Mouse (Mus musculus) layer of hippocampus, adult 18-20 months (tissue): ENCODE data around the gene Naa35. TPM values are rescaled to one million over a fixed set of nuclear protein-coding genes. Genes with fewer than 3 reads are reported as not detected.

Experiments used
- DNase-seq, 2 experiments: peaks; one replicate each; pipeline ENCODE4 v3.0.0; 2022; ENCODE audit warnings: low spot score in 2 of 2
- total RNA-seq, 2 experiments: library from RNA; stranded (reverse); gene quantifications; 2 replicates each; pipeline ENCODE4 v1.2.3; 2021

The Naa35 gene
- total RNA-seq, 2 experiments from 2014 or later, result 85.7 to 90.3 TPM

DNA sequence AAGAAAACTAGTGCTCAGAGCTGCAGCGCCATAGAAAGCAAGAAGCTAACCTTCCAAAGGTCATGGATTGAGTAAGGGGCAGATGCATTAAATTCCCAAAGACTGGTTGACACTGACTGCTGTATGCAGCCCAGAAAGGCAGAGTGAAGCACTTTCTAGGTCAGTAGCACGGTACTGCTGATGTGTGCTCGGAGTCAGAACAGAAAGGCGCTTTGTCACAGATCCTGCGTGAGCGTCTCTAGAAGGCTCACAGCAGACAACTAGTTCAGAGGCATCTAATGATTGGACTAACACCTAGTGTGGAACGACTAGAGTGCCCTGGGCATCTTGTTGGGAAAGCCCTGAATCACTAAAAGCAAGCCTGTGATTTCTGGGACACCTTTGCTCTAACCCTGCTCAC is 52.7 kb downstream of the Naa35 start:
- no peak for DNase-seq

GRCm38 (mm10) chr13:59639368-59640177 is 54.5 kb downstream of the Naa35 start:
- no peak for DNase-seq

DNA sequence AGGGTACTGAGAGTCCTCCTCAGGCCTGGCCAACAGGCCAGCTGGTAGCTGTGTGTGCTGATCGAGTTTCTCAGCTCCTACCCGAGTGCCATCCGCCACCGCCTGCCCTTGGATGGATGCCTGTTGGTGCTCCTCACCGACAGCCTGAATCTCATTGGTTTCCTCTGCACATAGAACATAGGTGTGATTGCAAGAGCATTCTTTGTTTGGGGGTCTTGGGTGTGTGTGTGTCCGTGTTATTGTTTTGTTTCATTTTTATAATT is 55.0 kb downstream of the Naa35 start:
- DNase-seq, result no peak

DNA sequence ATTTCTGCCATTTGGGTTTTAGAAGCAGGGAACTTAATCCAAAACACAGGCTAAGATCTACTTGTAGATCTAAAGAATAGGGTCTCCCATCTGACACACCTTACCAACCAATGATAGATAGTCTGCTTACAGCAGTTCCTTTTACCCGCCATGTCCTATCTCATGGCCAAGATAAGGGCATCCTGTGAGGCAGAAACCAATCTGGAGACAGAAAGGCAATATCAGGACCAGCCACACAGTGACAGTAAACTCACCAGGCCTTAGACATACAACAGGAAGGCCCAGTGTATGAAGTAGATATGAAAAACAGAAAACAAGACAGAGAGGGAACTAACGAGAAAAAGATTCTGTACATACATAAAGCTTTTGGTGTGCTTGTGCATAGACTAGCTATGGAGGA is 57.8 kb downstream of the Naa35 start:
- no peak for DNase-seq

DNA sequence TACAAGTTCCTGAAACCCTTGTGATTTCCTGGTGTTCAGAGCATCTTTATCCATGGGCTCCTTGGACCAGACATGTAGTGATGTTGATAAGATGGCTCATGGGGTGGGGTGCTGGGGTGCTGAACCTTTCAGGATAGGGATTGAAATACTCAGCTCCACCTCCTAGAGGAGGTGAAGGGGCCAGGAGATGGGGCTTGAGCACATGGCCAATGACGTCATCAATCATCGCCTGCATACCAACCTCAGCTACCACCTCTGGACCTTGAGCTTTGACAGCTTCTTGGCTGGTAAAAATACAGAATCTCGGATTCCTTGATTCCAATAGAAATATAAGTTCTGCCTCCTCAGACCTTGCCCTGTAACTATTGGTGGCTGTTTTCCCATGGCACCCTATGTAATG is 60.4 kb downstream of the Naa35 start:
- no peak for DNase-seq

GRCm38 (mm10) chr13:59646674-59647244 is 61.7 kb downstream of the Naa35 start:
- no peak for DNase-seq

DNA sequence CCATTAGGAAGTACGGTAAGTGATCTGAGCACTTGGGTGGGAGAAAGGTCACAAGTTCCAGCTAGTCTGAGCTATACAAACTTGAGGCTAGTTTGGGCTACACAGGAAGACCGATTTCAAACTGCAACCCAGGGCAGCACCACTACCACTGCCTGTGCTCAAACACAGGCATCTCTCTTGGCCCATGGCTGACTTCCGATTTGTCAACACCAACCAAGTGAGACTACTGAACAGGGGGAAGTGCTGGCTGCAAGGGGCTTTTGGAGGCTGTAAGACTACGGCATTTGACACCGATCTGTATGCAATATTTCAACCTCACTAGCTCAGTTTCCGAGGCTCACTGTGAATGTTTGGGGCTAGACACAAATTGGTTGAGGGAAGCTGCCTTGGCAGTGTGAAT is 62.4 kb downstream of the Naa35 start:
- no peak for DNase-seq

DNA sequence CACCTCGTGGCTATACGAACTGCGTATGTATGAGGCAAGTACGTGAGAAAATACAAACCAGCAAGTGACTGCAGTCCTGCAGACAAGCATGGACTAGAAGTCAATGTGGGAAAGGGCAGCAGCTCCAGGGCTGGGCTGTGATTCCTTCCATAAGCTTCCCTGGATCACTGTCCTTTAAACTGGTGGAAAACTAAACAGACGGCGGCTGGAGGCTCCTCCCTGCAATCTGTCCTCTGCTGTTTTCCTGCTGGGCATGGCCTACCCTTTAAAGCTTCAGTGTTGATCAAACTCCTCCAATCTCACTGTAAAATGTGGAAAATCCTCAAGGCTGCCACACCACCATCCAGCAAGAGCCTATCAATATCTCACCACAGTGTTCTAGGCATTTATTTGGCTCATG is 63.5 kb downstream of the Naa35 start:
- DNase-seq, result no peak

GRCm38 (mm10) chr13:59649781-59650180 is 64.7 kb downstream of the Naa35 start:
- DNase-seq, result no peak

DNA sequence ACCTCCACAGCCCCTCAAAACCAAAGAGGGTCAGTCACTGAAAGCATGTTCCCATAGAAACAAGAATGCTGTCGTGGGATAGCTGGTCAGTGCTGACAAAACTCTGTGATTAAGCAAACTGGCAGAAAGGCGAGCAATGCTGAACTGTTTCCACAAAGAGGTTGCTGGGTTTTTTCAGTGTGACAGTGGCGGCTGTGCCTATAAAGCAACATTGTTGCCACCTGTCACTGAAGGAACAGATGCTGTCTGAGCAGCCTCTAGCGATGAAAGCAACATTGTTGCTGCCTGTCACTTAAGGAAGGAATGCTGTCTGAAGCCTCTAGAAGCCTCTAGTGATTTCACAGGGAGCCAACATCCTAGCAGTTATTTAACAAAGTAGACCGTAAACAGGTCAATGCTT is 67.6 kb downstream of the Naa35 start:
- no peak for DNase-seq

DNA sequence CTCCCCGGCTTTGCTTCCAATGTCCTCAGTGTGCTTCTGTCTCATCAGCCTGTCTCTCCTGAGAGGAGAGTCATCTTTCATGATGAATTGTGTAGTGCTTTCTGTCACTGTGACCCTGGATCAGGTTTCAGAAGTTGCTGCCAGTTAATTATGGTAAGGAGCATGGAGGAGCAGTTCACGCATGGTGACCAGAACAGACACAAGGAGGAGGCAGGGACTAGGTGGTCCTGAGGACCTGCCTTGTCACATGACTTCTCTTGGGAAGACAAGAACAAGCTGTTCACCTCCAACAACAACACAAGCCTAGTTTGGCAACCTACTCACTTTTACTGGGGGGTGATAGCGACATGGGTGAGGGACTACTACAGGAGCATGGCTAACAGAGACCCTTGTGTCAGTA is 68.1 kb downstream of the Naa35 start:
- no peak for DNase-seq

DNA sequence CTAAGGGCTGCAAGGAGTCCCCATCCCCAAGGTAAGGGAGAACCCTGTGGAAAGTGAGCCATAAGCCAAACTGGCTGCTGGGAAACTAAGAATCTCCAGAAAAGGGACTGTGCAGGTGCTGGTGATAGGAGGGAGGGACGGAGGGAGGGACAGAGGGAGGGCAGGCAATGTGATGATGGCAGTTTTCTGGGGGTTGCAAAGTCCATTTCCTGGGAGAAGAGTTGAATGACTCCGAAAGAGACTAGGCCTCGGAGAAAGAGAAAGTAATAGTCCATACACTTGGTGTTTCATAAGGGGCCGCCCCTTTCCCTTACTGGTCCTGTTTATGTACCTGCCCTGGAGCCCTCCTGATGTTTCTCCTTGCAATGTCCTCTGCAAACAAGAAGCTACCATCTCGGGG is 69.4 kb downstream of the Naa35 start:
- no peak for DNase-seq

DNA sequence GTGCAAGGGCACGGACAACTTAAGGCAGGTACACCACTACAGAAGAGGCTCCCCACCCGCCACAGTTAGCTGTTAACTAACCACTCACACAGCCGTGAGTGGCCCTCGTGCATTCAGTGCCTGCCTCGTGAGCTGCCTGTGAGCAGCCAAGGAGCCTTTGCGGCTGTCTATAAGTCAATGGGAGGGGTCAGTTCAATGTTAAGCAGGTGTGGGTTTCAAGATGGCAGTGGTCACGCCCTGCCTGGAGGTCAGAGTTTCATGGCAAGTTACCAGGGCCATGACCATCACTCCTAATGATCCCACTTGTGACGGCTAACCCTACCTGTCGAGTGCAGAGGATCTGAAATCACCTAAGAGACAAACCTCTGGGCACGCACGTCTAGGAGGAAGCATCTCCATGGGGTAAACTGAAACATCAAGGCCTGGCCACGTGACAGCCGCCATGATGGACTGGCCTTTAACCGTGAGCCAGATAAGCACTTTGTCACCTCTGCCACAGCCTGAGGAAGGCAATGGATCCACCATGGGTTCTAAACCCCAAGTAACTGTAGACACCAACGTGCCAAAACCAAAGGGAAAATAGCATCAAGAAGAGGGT is 70.8 kb downstream of the Naa35 start:
- no peak for DNase-seq

DNA sequence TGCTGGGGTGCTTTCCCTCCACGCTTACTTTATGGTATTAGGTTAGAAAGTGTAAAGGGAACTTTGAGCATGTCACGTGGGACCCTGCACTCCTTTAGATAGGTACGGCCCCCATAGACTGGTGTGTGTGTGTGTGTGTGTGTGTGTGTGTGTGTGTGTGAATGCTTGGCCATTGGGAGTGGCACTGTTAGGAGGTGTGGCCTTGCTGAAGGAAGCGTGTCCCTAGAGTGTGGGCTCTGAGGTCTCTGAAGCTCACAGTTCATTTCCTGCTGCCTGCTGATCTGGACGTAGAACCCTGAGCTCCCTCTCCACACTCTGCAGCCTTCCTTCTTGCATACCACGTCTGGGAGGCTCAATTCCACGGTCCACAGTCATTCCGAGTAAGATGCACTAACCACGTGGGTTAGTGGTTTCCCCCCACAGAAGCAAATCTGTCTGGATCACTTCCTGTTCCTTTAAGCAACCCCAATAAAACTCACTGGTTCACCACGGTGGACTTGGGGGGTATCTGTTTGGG is 71.3 kb downstream of the Naa35 start:
- no peak for DNase-seq

GRCm38 (mm10) chr13:59656975-59657388 is 71.9 kb downstream of the Naa35 start:
- DNase-seq, result no peak

DNA sequence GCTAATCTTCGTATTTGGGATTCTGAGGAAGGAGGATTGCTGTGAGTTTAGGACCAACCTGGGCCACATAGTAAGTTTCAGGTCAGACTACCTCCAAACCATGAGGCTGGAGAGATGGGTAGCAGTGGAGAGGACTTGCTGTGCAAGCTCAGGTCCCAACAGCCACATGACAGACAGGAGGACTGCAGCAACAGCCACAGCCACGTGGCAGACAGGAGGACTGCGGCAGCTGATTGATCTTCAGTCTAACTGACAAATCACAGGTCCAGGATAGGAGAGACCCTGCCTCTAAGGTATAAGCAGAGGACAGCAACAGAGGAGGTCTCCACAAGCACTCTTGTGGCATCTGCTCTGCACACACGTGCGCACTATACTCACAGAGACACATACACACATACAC is 72.7 kb downstream of the Naa35 start:
- DNase-seq, result no peak

DNA sequence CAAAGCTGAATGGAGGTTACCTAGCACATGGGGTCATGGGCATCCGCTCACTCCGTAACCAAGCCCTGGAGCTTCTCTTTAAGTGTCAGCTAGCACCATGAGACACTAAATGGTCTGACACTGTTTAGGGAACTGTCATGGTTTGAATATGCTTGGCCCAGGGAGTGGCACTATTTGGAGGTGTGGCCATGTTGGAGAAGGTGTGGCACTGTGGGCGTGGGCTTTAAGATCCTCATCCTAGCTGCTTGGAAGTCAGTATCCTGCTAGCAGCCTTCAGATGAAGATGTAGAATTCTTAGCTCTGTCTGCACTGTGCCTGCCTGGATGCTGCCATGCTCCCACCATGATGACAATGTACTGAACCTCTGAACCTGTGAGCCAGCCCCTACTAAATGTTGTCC is 75.3 kb downstream of the Naa35 start:
- DNase-seq, result no peak

DNA sequence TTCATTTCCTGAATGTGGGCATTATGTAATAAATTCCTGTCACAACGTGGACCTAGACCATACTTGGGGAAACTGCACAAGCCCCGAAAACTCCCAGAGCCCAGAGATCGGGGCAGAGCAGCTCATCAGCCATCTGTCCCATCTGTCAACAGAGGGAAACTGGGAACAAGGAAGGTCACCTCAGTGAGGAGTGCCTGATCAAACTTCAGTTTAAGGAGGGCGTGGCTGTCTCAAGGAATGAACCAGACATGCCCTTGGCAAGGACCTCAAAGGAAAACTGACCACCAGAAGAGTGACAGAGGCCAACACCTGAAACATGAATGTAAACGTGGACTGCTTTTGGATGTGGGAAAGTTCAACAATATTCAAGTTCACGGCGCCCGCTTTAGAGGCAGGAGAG is 76.3 kb downstream of the Naa35 start:
- DNase-seq, result no peak

GRCm38 (mm10) chr13:59661966-59662365 is 76.9 kb downstream of the Naa35 start:
- DNase-seq, result no peak

DNA sequence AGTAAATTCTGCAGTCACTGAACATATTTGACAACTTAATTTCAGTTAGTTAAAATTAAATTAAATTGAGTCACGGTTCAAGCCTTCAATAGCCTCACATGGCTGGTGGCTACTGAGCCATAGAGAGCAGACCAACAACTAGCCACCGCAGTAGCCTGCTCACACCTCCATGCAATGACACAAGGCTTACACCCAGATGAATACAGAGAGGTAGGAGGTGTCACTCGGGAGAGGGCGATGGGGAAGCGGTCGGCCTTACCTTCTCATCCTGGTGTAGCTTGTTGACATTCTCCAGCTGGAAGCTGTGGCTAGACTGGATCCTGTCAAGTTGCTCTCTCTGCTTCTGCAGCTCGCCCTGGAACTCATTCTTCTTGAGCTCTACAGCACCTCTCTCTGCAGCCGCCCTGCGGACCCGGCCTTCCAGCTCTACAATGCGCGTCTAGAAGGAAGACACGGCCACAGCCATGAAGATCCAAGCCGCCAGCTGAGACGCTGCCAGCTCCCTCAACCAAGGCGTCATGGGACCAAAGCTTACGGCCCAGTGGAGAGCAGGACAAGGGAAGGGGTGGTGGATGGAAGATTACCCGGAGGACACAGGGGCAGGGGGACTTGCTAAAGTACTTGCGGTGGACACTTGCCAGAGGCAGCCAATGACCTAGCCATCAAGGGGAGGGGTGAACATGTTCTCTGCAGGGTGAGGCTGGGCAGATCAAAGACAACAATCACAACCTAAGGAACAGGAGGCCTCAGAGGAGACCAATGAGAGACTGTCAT is 79.1 kb downstream of the Naa35 start:
- DNase-seq, result no peak

DNA sequence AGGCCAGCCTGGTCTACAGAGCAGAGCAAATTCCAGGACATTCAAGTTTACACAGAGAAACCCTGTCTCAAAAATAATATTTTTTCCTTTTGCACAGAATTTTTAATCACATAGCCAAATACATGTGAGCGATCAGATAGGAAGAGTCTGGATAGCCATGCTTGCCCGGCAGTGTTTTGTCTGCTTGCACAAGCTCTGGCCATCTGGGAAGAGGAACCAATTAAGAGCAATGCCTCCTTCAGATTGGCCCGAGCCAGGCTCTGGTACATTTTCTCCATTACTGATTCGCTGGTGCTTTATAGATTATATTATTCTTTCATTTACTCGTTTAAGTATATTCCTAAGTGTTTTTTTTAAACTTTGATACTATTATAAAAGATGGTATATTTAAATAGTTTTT is 82.7 kb downstream of the Naa35 start:
- DNase-seq, result peak in 1 of 2 experiments; percentile 59

DNA sequence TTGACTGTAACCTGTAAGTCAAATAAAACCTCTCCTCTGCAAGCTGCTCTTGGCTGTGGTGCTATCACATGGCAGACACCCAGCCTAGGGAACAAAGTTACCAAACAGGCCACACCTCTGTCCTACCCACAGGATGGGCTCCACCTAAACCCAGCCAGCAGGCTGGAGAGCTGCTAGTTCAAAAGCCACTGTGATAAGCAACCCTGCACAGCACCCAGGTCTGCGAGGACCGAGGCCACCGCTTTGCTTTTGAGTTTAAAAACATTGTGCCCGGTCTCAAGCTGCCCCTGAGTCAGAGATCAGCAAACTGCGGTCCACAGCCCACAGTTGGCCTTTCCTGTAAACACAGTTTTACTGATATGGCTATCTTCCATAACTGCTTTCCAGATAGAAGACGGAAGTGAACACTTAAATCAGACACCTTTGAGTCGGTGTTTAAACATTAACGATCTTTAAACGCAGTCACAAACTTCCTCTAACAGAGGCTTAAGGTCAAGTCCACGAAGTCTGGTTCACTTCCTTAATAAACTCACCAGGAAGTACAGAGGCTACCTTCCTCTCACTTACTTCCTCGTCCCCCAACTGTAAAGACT is 83.5 kb downstream of the Naa35 start:
- no peak for DNase-seq
